Mouse (Mus musculus): ENCODE results near the gene Fgfr2.

DNA sequence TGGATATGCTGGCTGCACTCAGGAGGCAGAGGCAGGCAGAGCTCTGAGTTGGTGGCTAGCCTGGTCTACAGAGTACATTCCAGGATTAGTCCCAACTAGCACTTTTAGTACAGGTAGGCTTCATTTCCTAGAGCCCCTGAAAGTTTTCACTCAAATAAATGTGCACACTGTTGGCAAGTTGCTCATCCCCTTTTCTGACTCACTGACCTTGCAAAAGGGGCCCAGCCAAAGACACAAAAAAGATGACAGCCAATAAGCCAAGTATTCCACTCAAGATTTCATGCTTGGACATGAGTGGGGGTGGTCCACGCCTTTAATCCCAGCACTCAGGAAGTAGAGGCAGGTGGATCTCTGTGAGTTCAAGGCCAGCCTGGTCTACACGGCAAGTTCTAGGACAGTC lies 541.7 kb downstream of the Fgfr2 start:
- TF ChIP-seq POLR2A (IDR thresholded peaks at IDR 0.05; ENCODE audit: low read depth, low read length), result no peak
- no peak for TF ChIP-seq CTCF (IDR thresholded peaks at IDR 0.05; ENCODE audit: extremely low read depth, insufficient read length, insufficient replicate concordance, low read depth, low read length)

Measured in small intestine, adult 2 months (tissue).